Mouse (Mus musculus): ENCODE measurements around the gene Jmjd4.

The Jmjd4 gene

GRCm38 (mm10) chr11:59449741-59450229 lies at the start of gene Jmjd4:
TSS of gene Jmjd4 (plus strand) at chr11:59450045.
- DNase-seq: peak; percentile 91 to 92

GRCm38 (mm10) chr11:59400876-59401275 lies 49.0 kb upstream of the Jmjd4 start:
- DNase-seq: peak in 1 of 2 experiments; percentile 48

GRCm38 (mm10) chr11:59405761-59406160 lies 44.1 kb upstream of the Jmjd4 start:
- no peak for DNase-seq

GRCm38 (mm10) chr11:59410851-59411250 lies 39.0 kb upstream of the Jmjd4 start:
- DNase-seq: no peak

- no peak for DNase-seq
These were observed 37.8 kb upstream of the Jmjd4 start for GRCm38 (mm10) chr11:59412058-59412457.

- no peak for DNase-seq
These were observed 36.6 kb upstream of the Jmjd4 start for GRCm38 (mm10) chr11:59412999-59413863.

- DNase-seq: no peak
These were observed 31.1 kb upstream of the Jmjd4 start for GRCm38 (mm10) chr11:59418708-59419107.

GRCm38 (mm10) chr11:59421436-59421835 lies 28.4 kb upstream of the Jmjd4 start:
- DNase-seq: peak in 1 of 2 experiments; percentile 27

GRCm38 (mm10) chr11:59421967-59422366 lies 27.9 kb upstream of the Jmjd4 start:
- DNase-seq: no peak

GRCm38 (mm10) chr11:59423010-59423588 lies 26.7 kb upstream of the Jmjd4 start:
- DNase-seq: no peak

GRCm38 (mm10) chr11:59425671-59426101 lies 24.2 kb upstream of the Jmjd4 start:
- DNase-seq: peak; percentile 67 to 78

- DNase-seq: no peak
These were observed 21.7 kb upstream of the Jmjd4 start for GRCm38 (mm10) chr11:59428057-59428660.

GRCm38 (mm10) chr11:59429959-59430358 lies 19.9 kb upstream of the Jmjd4 start:
- DNase-seq: no peak

- no peak for DNase-seq
These were observed 17.6 kb upstream of the Jmjd4 start for GRCm38 (mm10) chr11:59432261-59432660.

- no peak for DNase-seq
These were observed 11.9 kb upstream of the Jmjd4 start for GRCm38 (mm10) chr11:59437954-59438353.

GRCm38 (mm10) chr11:59443102-59443501 lies 6.7 kb upstream of the Jmjd4 start:
- DNase-seq: no peak

- peak; percentile 69 to 72 for DNase-seq
These were observed 456 bp downstream of the Jmjd4 start for GRCm38 (mm10) chr11:59450230-59450771.

GRCm38 (mm10) chr11:59451086-59451485 lies 1.2 kb downstream of the Jmjd4 start, which contains the start of gene Snap47:
TSS of gene Snap47 (minus strand) at chr11:59451186.
- no peak for DNase-seq

GRCm38 (mm10) chr11:59456346-59456745 lies 6.5 kb downstream of the Jmjd4 start:
- no peak for DNase-seq

GRCm38 (mm10) chr11:59456891-59457290 lies 7.0 kb downstream of the Jmjd4 start:
- no peak for DNase-seq

- no peak for DNase-seq
These were observed 9.1 kb downstream of the Jmjd4 start for GRCm38 (mm10) chr11:59458973-59459372.

GRCm38 (mm10) chr11:59460459-59460858 lies 10.6 kb downstream of the Jmjd4 start:
- DNase-seq: no peak
